Mouse (Mus musculus) small intestine, adult 2 months (tissue): ENCODE data around the gene Hhat. TPM values are rescaled to one million over a fixed set of nuclear protein-coding genes. Genes with fewer than 3 reads are reported as not detected.

ENCODE experiments used
- H3K27ac ChIP-seq: fragments of 200-500 bp; 2 replicates; pipeline ENCODE4 v1.5.1; 2012; ENCODE audit warnings: low read depth, low read length, control low read depth, inconsistent platforms; ENCODE audit not compliant: insufficient read depth
- H3K27me3 ChIP-seq: fragments of 200-500 bp; 2 replicates; pipeline ENCODE4 v1.6.1; 2012; ENCODE audit warnings: mild to moderate bottlenecking, moderate library complexity, low read length, inconsistent platforms; ENCODE audit not compliant: control insufficient read depth, insufficient read depth
- H3K36me3 ChIP-seq: fragments of 200-500 bp; 2 replicates; pipeline ENCODE4 v1.6.1; 2012; ENCODE audit warnings: mild to moderate bottlenecking, low read length, control low read depth, inconsistent platforms; ENCODE audit not compliant: control insufficient read depth, insufficient read depth
- H3K4me1 ChIP-seq: fragments of 200-500 bp; 2 replicates; pipeline ENCODE4 v1.6.1; 2012; ENCODE audit warnings: low read length, inconsistent platforms, mixed read lengths; ENCODE audit not compliant: control insufficient read depth, insufficient read depth, insufficient read length
- H3K4me3 ChIP-seq: fragments of 200-500 bp; 2 replicates; pipeline ENCODE4 v1.5.1; 2012; ENCODE audit warnings: low read depth, mild to moderate bottlenecking, control low read depth, inconsistent platforms, low read length, moderate library complexity
- CTCF ChIP-seq: fragments of 200-500 bp; IDR thresholded peaks from 2 replicates; pipeline ENCODE4 v1.5.1; 2012; ENCODE audit warnings: low read depth, mild to moderate bottlenecking, control low read depth, inconsistent platforms, low read length, moderate library complexity, mixed read lengths; ENCODE audit not compliant: insufficient replicate concordance, insufficient read length; ENCODE audit errors: extremely low read depth
- POLR2A ChIP-seq: fragments of 200-500 bp; IDR thresholded peaks from 2 replicates; pipeline ENCODE4 v1.6.1; 2012; ENCODE audit warnings: low read depth, mild to moderate bottlenecking, control low read depth, inconsistent platforms, low read length, moderate library complexity
- WGBS: fragments of 180-500 bp; shearing (Covaris S2); methylation state at CpG from one replicate; pipeline ENCODE4 v1.1.7; 2018; 5-methylcytosine and 5-hydroxymethylcytosine counted together
- polyA plus RNA-seq: library from polyadenylated mRNA; depleted of rRNA; stranded (reverse); fragments of >200 nt; gene quantifications from 2 replicates; pipeline ENCODE4 v1.2.3, GENCODE M21; 2012; rRNA removed

Hhat gene
- polyA plus RNA-seq, 1 experiment: 3.1 TPM

DNA sequence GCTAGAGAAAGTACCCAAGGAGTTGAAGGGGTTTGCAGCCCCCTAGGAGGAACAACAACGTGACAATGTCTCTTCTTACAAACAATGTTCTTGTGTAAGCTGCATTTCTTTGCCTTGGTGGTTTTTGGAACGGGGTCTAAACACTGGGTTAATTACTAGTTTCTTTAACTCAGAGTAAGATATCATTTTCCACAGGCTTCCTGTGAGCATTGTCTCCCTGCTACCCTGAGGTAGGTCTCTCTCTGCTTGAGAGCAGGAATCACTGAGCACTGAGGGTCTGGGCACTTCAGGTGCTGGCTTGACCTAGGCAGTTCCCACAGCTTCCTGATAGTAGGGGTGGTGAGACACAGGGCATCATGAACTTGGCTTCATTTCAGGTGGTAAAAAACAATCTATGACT lies 323.4 kb downstream of the Hhat start:
- H3K36me3 ChIP-seq: no peaks in the 10 kb centered on the region
- TF ChIP-seq CTCF: no peak
- no peak for TF ChIP-seq POLR2A
- H3K27ac ChIP-seq: no peak overlapping the region
- WGBS: 70% methylated on average over 2 of the region's 2 CpGs
- no peaks in the 10 kb centered on the region for H3K27me3 ChIP-seq
- H3K4me3 ChIP-seq: no peak overlapping the region
- H3K4me1 ChIP-seq: no peaks in the 10 kb centered on the region

Other genes with a start within 250 kb of the Hhat start
- gene Sertad4, start 84.5 kb upstream of the Hhat start, polyA plus RNA-seq: 0.79 and 0.98 TPM in 2 replicates